Comparison of ENCODE assay signal across 8 mouse cellular contexts in genomic region chrX:143058829-143059228, GRCm38 (mm10). TPM values are rescaled to one million over a fixed set of nuclear protein-coding genes. Genes with fewer than 3 reads are reported as not detected.
A peak's percentile ranks its signal among the peaks of the same experiment; 100 is the strongest.
DNase-seq lines count a peak whose midpoint lies in the region; ATAC-seq and TF ChIP-seq lines count a peak whose summit lies in the region.

No protein-coding gene starts in this region.

- H3K4me2 ChIP-seq in forebrain, embryonic 13.5 days: peak overlapping the region; percentile 39
- peak overlapping the region; percentile 43 for H3K4me2 ChIP-seq in neural tube, embryonic 15.5 days

- 13% methylated on average over 12 of the region's 12 CpGs for whole genome bisulfite sequencing in forebrain, embryonic 13.5 days
- 12% methylated on average over 12 of the region's 12 CpGs for WGBS in neural tube, embryonic 15.5 days

- no peak overlapping the region for H3K4me3 ChIP-seq in E14TG2a.4 (replicated peaks; ENCODE audit: low read length)
- no peak overlapping the region for H3K4me3 ChIP-seq in forebrain, embryonic 13.5 days
- H3K4me3 ChIP-seq in neural tube, embryonic 15.5 days (replicated peaks): no peak overlapping the region

- peak; percentile 41 for DNase-seq in c-Kit-positive CD71-positive TER-119-positive erythroid progenitor cells, embryonic 14.5 days (ENCODE audit: low spot score)
- DNase-seq in heart, postnatal 14 days: peak; percentile 78 to 83
- peak; percentile 69 for DNase-seq in layer of hippocampus, adult 11-12 months (ENCODE audit: low spot score)
- peak; percentile 46 to 59 for DNase-seq in lung, adult 18-20 months
- peak; percentile 90 for DNase-seq in testis, postnatal 10 days (ENCODE audit: low spot score)

- no peaks in the 10 kb centered on the region for H3K9me3 ChIP-seq in E14TG2a.4 (ENCODE audit: low read length)
- H3K9me3 ChIP-seq in forebrain, embryonic 13.5 days (replicated peaks): no peaks in the 10 kb centered on the region
- no peaks in the 10 kb centered on the region for H3K9me3 ChIP-seq in neural tube, embryonic 15.5 days (replicated peaks)

- no peak overlapping the region for H3K27ac ChIP-seq in forebrain, embryonic 13.5 days
- no peak overlapping the region for H3K27ac ChIP-seq in neural tube, embryonic 15.5 days (replicated peaks)

- H3K27me3 ChIP-seq in E14TG2a.4 (ENCODE audit: insufficient read depth, low read length): 0 out of 2 replicates have a peak, but pooled peaks cover 4% of the 10 kb centered on the region
- no peaks in the 10 kb centered on the region for H3K27me3 ChIP-seq in forebrain, embryonic 13.5 days
- peaks cover 12% of the 10 kb centered on the region; the same call in 1 of the 2 replicates for H3K27me3 ChIP-seq in neural tube, embryonic 15.5 days (replicated peaks)

- TF ChIP-seq CTCF in E14TG2a.4 (conservative IDR thresholded peaks at IDR 0.05; ENCODE audit: low read length): peak; percentile 45

- ATAC-seq in forebrain, embryonic 13.5 days: peak; percentile 85
- peak; percentile 79; the same call in 1 of the 2 replicates for ATAC-seq in neural tube, embryonic 15.5 days (ENCODE audit: low FRiP score)

- intact Hi-C loops in heart, postnatal 14 days (cut with DNase I): loop anchor here (2.0 to 10.0 kb wide), 2 partner anchors 240 to 504 kb away; no protein-coding TSS in a partner anchor

- no peaks in the 10 kb centered on the region for H3K36me3 ChIP-seq in E14TG2a.4 (ENCODE audit: insufficient read depth, low read length)
- H3K36me3 ChIP-seq in forebrain, embryonic 13.5 days (ENCODE audit: poor library complexity, severe bottlenecking): no peaks in the 10 kb centered on the region
- H3K36me3 ChIP-seq in neural tube, embryonic 15.5 days: no peaks in the 10 kb centered on the region

- peaks cover 7% of the 10 kb centered on the region for H3K4me1 ChIP-seq in E14TG2a.4 (replicated peaks; ENCODE audit: low read depth, low read length)
- H3K4me1 ChIP-seq in forebrain, embryonic 13.5 days: 0 out of 2 replicates have a peak, but pooled peaks cover under 1% of the 10 kb centered on the region
- no peaks in the 10 kb centered on the region for H3K4me1 ChIP-seq in neural tube, embryonic 15.5 days

- no peak overlapping the region for H3K9ac ChIP-seq in forebrain, embryonic 13.5 days
- no peak overlapping the region for H3K9ac ChIP-seq in neural tube, embryonic 15.5 days (replicated peaks)

RNA-seq across cellular contexts. Expression of gene Rtl9, which starts 40.6 kb away (rescaled TPM):
- polyA plus RNA-seq in forebrain, embryonic 13.5 days (2015; fragmentation: Nextera tagmentation; extraction: Ambion mirVana): 0.16 and 0.27 TPM in 2 replicates
- under 1 TPM; 0.68 to 0.76 TPM for total RNA-seq in heart, postnatal 14 days (2021)
- 0.44 and 0.61 TPM in 2 replicates for polyA plus RNA-seq in neural tube, embryonic 15.5 days (2015; fragmentation: Nextera tagmentation; extraction: Ambion mirVana)
